Mouse (Mus musculus) CH12F3 (cell line): ENCODE measurements around the gene Rasd1.
"Not testable (repeated sequence)": the region's sequence is repeated elsewhere in the genome, so short reads cannot be mapped to it uniquely, and the experiment has no call there.

Experiments used
- in situ Hi-C: fragments of 300-500 bp; cut with MboI; formaldehyde crosslinking; loops from 2 replicates; pipeline ENCODE4 v1.14.3; 2020; ENCODE audit warnings: low sequenced_read_pairs

Rasd1 gene

DNA sequence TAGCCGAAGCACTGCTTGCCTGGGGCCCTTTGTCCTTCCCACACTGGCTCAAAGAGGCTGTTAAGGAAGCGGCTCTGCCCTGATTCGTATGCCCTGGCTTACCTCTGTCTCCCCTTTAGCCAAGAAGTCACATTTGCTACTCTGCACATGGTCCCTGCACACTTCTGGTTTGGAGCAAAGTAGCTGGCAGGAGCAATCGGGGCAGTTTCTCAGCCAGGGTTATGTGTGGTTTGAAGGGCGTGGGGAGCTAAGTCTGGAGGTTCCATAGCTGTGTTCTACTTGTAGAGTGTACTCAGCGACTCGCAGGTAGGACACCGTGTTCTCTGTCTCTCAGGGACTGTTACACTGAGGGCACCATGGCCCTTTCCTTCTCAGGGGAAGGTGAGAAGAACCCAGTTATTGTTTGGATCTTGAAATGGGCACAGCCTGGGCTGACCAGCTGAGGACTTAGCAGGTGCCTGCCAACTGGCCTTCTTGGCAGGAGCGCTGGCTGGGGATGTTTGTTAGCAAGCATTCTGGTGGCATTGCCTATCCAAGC is 3.3 kb downstream of the Rasd1 start:
- in situ Hi-C loops = no loop called here

DNA sequence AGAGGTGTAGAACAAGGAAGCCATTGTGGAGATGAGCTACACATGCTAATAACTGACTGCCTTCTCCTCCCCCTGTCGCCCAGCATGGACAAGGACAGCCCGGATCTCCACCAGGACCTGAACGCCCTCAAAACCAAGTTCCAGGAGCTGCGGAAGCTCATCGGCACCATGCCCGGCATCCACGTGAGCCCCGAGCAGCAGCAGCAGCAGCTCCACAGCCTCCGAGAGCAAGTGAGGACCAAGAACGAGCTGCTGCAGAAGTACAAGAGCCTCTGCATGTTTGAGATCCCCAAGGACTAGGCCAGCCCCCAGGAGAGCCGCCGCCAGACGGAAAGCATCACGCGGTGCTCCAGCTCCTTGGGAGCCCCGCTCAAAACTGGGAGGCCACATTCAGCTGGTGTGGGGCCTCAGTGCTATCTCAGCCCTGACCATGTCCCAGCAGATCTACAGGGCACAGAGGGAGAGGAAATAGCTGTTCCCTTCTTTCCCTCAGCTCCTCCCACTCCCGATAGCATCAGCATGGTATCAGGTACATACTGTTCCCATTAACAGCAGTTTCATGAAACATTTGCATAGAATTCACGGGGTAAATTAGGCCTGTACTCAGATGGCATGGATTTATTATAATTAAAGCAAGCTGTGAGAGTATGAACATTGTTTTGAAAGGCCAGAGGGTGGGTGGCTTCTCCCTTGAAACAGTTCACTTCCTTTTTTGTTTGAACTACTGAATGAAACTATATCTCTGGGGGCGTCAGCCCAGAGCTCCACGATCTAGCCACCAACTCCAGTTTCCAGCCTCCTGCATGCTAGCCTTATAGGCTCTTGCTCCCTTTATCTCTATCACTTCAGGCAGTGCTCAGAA is 4.0 kb downstream of the Rasd1 start:
- in situ Hi-C loops = no loop called here

GRCm38 (mm10) chr11:59959453-59959852 is 5.3 kb downstream of the Rasd1 start:
- in situ Hi-C loops = no loop called here

DNA sequence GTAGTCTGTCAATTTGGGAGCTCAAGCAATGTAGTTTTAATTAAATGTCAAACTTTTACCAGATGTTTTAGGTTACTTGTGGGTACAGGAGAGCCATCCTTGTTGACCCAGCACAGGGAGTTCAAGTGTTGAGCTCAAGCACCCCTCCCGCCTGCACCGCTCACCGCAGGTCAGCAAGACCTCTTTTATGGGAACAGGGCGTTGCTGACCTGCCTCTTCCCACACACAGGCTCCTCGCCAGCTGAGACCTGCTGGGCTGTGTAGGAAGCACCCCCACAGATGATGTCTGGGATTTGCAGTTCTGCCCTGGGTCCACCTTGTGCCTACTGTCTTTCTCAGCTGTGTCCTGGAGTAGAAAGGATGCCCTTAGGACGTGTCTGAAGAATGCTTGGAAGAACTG is 8.0 kb downstream of the Rasd1 start:
- in situ Hi-C loops = no loop called here

DNA sequence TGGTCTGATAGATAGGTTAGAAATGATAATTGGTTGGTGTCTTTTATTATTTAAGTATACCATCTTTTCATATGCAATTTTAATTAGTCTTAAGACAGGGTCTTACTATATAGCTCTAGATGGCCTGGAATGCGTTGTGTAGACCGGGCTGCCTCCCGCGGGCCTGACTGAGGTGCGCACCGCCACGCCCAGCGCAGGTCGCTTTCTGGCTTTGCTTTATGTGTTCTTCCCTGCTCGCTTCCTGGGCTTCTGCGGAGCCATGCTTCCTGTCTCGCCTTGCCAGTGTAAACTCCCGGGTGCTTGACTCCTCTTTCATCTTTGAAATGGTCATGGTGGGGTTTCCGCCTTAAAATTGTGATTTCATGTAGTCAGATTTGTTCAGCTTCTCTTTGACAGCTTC is 11.9 kb downstream of the Rasd1 start:
- in situ Hi-C loops = no loop called here

DNA sequence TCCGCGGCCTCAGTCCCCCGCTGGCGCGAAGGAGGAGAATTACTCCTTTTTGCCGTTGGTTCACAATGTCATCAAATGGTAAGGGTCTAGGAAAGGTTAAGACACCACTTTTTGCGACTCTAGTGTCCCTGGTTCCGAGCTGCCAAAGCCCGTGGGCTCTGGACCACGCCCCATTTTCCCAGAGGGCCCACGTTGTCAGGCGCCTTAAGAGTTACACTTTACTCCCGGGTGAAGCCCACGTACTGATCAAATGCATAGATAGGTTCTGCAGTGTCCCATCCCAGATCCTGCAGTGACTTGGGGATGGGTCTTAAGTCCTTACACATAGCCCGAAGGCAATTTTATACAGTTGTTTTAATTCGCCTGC is 16.4 kb downstream of the Rasd1 start:
- in situ Hi-C loops = no loop called here

DNA sequence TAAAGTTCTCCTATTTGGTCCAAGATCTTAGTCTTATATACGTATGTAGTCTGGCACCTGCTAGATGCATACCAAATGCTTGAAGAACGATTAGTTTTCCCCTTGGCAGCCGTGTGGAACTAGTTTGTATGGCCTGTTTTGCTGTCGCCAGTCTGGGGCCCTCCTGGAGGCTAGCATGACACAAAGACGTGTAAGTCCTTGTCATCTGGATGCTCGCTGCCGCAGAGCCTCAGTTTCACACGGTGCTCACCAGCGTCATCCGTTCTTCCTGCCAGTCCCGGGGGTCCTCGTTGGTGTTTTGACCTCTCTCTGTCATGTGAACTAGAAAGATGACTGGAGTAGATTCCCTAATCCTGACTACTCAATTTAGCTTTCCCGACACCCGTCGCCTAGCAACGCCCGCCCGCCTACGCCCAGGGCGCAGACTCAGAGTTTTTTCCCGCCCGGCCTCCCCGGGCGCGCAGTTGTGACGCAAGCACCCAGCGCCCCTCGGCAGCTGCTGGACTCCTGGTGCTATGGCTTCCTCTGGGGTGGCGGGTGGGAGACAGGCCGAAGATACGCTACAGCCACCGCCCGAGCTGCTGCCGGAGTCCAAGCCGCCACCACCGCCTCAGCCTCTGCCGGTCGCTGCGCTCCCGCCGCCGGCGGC is 16.9 kb downstream of the Rasd1 start, which contains the start of gene Med9:
Gene Med9 (plus strand): TSS at position 455 of the 649 bp plus-strand sequence.
- in situ Hi-C loops = no loop called here

GRCm38 (mm10) chr11:59944855-59945254 is 19.9 kb downstream of the Rasd1 start:
- in situ Hi-C loops = not testable (repeated sequence)

DNA sequence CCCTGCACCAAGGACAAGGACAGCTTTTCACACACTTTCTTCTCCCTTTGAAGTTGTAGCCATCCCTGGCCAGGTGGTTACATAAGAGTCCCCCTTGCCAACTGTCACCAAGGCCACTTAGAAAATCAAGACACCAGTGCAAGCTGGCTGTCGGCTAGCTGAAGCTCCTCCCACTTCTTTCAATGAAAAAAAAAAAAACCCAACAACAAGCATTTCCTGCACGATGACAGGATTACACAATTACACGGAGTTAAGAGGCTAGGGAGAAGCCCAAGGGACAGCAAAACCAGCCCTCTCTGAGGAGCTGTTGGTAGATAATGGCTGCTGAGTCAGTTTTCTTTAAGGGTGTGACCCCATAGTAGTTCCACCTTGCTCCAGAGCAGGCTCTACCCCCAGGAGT is 23.4 kb downstream of the Rasd1 start:
- in situ Hi-C loops = no loop called here

GRCm38 (mm10) chr11:59940645-59941044 is 24.1 kb downstream of the Rasd1 start:
- in situ Hi-C loops = no loop called here

GRCm38 (mm10) chr11:59939821-59940220 is 24.9 kb downstream of the Rasd1 start:
- in situ Hi-C loops = no loop called here

DNA sequence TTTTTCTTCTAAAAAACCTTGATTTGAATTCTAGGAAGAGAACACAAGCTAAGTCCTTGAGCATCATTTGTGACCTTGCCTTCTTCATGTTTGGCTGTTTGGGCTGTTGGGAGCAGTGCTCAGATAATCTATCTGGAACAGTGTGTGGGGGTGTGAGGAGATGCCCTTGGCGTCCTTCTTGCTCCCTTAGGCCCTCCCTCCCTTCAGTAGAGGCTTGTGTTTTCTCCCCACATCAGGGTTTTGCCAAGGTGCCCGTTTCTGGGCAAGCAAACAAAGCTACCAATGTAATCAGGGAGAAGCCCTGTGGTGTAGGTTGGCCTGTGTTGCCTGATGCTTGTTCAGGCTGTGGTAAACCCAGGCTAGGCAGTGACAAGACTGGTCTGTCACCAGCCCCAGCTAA is 27.1 kb downstream of the Rasd1 start:
- in situ Hi-C loops = no loop called here

GRCm38 (mm10) chr11:59937023-59937422 is 27.7 kb downstream of the Rasd1 start:
- in situ Hi-C loops = no loop called here

DNA sequence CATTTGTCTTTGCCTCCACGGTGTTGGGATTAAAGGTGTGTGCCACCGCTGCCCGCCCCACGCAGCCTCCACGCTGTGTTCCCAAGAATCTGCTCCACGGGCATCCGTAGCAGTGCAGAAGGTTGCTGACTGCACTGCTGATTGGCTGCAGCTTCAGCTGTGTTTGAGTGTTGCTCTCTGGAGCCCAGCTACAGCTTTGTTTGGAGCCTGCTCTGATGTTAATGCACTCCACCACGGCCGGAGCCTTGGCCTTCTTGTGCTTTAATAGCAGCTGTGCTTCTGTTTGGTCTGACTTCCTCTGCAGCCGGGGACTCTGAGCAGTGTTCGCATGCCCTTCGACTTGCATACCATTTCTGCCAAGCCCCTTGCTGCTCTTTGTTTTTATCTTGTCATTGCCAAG is 30.8 kb downstream of the Rasd1 start:
- in situ Hi-C loops = no loop called here

- in situ Hi-C loops = no loop called here
Measured at GRCm38 (mm10) chr11:59932560-59933337, 32.0 kb downstream of the Rasd1 start.

- in situ Hi-C loops = no loop called here
Measured at GRCm38 (mm10) chr11:59930031-59930430, 34.7 kb downstream of the Rasd1 start.

DNA sequence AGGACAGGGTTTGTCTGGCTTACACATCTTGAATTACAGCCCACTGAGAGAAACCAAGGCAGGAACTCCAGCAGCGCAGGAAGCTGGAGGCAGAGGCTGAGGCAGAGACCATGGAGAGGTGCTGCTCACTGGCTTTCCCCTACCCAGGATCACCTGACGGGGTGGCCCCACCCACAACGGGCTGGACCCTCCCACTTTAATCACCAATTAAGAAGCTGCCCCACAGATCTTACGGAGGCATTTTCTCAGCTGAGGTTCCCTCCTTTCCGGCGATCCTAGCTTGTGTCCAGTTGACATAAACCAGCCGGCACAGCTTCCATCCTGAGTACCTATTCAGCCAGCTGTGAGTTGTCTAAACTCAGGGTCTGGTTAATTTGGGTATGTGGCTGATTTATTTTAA is 43.5 kb downstream of the Rasd1 start:
- in situ Hi-C loops = no loop called here

DNA sequence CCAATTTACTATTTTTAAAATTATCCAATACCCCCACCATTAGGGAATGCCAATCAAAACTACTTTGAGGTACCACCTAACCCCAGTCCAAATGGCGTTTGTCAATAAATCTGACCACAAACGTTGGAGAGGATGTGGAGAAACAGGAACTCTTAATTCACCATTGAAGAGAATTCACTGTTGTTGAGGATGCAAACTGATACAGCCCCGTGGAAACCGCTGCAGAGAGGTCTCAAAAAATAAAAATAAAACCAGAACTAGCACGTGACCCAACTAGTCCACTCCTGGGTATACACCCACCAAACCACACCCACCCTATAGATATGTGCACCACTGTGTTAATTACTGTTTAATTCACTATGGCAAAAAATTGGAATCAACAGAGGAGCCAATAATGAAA is 44.4 kb downstream of the Rasd1 start:
- in situ Hi-C loops = no loop called here

DNA sequence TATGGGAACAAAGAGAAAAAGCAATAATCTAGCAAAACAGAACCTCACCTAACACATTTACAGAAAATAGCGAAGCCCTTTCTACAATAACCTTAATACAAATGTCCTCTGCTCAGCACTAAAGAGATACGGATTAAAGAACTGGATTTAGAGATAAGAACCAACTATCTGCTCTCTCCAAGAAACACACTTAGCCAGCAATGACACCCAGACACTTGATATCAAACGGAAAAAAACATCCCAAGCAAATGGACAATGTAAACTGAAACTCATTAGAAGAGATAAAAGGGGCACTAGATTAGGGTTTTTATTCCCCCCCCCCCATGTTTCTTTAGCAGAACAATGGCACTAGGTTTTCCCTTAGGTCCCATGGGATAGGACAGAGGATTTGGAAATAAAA is 45.3 kb downstream of the Rasd1 start:
- in situ Hi-C loops = no loop called here

GRCm38 (mm10) chr11:59918014-59918413 is 46.7 kb downstream of the Rasd1 start:
- in situ Hi-C loops = no loop called here

DNA sequence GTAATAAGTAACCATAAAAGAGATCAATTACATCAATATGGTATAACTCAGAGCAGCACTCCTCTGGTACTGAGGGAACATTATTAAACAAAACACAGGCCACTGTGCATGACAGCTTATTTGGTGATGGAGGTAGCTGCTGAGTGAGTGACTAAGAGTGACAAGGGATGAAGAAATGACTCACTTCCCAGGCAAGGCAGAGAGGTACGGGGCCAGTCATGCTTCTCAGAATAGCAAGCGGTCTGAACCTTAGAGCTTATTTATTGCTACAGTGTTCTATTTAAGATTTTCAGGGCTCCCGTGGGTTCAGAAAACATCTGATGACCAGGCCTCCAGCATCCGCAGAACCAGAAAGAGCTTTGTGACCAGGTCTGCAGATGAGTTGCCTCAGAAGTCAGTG is 51.0 kb downstream of the Rasd1 start:
- in situ Hi-C loops = no loop called here
